In the genomic region with DNA sequence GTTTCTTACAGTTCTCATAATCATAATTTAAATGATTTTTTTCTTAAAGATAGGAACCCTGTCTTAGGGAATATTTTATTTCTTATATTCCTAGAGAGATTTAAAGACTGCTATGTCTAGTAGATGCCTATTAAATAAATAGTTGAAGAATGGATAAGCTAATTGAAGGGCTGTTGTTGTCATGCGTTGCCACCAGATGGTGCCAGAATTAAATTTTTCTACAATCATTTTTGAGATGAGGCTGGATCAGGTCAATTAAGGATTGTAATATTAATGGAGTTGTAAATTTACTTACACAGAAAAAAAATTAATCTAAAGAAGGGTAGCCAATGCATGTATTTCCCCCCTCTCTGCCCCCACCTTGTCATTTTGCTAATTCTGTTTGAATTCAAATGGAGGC, we compare ENCODE assay signal across 17 mouse cellular contexts. TPM values are rescaled to one million over a fixed set of nuclear protein-coding genes. Genes with fewer than 3 reads are reported as not detected.
DNase-seq lines count a peak whose midpoint lies in the region; ATAC-seq and TF ChIP-seq lines count a peak whose summit lies in the region.
"Had no signal": no experiment of that assay in that cellular context is flagged by ENCODE, and none has a peak within 500 bp of the region (broad histone marks: within the 10 kb centered on the region; RNA-seq: fewer than 3 reads in every experiment).

No protein-coding gene starts in this region.

- TF ChIP-seq CTCF in heart, postnatal 0 days (IDR thresholded peaks at IDR 0.05; ENCODE audit: low read depth): peak; percentile 31; the same call in 1 of the 2 replicates
- no peak for TF ChIP-seq CTCF in liver, adult 2 months (IDR thresholded peaks at IDR 0.05; ENCODE audit: low read depth, low read length)
- TF ChIP-seq CTCF in E14TG2a.4 (conservative IDR thresholded peaks at IDR 0.05; ENCODE audit: low read length): peak; percentile 21

- no peak for TF ChIP-seq EP300 in heart, postnatal 0 days (IDR thresholded peaks at IDR 0.05; ENCODE audit: low read depth)

- H3K79me2 ChIP-seq in liver, adult 2 months (ENCODE audit: control insufficient read depth, insufficient read depth, low read length): no peaks in the 10 kb centered on the region

- no peak overlapping the region for H3K4me2 ChIP-seq in heart, postnatal 0 days (ENCODE audit: low read depth, low read length)
- H3K4me2 ChIP-seq in liver, embryonic 11.5 days: no peak overlapping the region
- H3K4me2 ChIP-seq: neural tube, embryonic 15.5 days had no signal

- TF ChIP-seq POLR2A in liver, adult 2 months (IDR thresholded peaks at IDR 0.05; ENCODE audit: extremely low read depth, insufficient read depth, low read length): no peak

- no peak for DNase-seq in heart, postnatal 0 days (ENCODE audit: low spot score)
- DNase-seq in heart, postnatal 25 days (ENCODE audit: low spot score): no peak
- peak; percentile 10 for DNase-seq in liver, adult 2 months (ENCODE audit: extremely low read depth, low read depth, low spot score)
- DNase-seq in liver, embryonic 11.5 days (ENCODE audit: low spot score): no peak
- peak; percentile 16 for DNase-seq in induced T-regulatory cell, adult 2 months (ENCODE audit: low read depth)
- DNase-seq in thymus, adult 18-20 months: no peak
- no peak for DNase-seq in left cerebral cortex, postnatal 10 days (ENCODE audit: extremely low spot score in 1 of 2, low spot score in 2 of 2)
- DNase-seq: cerebellum, adult 11-12 months; heart, postnatal 4 days; kidney, postnatal 25 days; layer of hippocampus, postnatal 36 days; lung, postnatal 4 days; right cerebral cortex, postnatal 25 days; thymus, postnatal 36 days had no signal

- H3K27ac ChIP-seq in heart, postnatal 0 days (ENCODE audit: low read depth): no peak overlapping the region
- H3K27ac ChIP-seq in liver, adult 2 months (replicated peaks; ENCODE audit: insufficient read depth, low read depth, low read length): no peak overlapping the region
- no peak overlapping the region for H3K27ac ChIP-seq in liver, embryonic 11.5 days (ENCODE audit: low read depth, low read length)
- H3K27ac ChIP-seq: neural tube, embryonic 15.5 days had no signal

- ATAC-seq in heart, postnatal 0 days (ENCODE audit: insufficient read depth, low read depth): no peak
- no peak for ATAC-seq in liver, embryonic 11.5 days (replicated peaks; ENCODE audit: low FRiP score)

- intact Hi-C loops in heart, postnatal 25 days (cut with DNase I): no loop called here
- intact Hi-C loops in left cerebral cortex, postnatal 10 days (cut with DNase I): no loop called here

- 54% methylated on average over 1 of the region's 1 CpGs for WGBS in heart, postnatal 0 days
- 56% methylated on average over 1 of the region's 1 CpGs for WGBS in liver, adult 2 months
- 72% methylated on average over 1 of the region's 1 CpGs for WGBS in liver, embryonic 11.5 days

- no peak overlapping the region for H3K9ac ChIP-seq in heart, postnatal 0 days (replicated peaks; ENCODE audit: low read depth, low read length)
- no peak overlapping the region for H3K9ac ChIP-seq in liver, adult 2 months (ENCODE audit: low read depth, low read length)
- no peak overlapping the region for H3K9ac ChIP-seq in liver, embryonic 11.5 days (ENCODE audit: low read depth, low read length)
- H3K9ac ChIP-seq: neural tube, embryonic 15.5 days had no signal

- no peaks in the 10 kb centered on the region for H3K27me3 ChIP-seq in heart, postnatal 0 days (ENCODE audit: control insufficient read depth, insufficient read depth, low read length)
- no peaks in the 10 kb centered on the region for H3K27me3 ChIP-seq in liver, adult 2 months (ENCODE audit: control insufficient read depth, insufficient read depth, low read length)
- no peaks in the 10 kb centered on the region for H3K27me3 ChIP-seq in liver, embryonic 11.5 days (replicated peaks; ENCODE audit: control insufficient read depth, insufficient read depth, low read length)
- no peaks in the 10 kb centered on the region for H3K27me3 ChIP-seq in E14TG2a.4 (ENCODE audit: insufficient read depth, low read length)
- H3K27me3 ChIP-seq: neural tube, embryonic 15.5 days had no signal

- no peaks in the 10 kb centered on the region for H3K9me3 ChIP-seq in heart, postnatal 0 days (replicated peaks; ENCODE audit: control insufficient read depth, low read length)
- no peaks in the 10 kb centered on the region for H3K9me3 ChIP-seq in liver, embryonic 11.5 days (ENCODE audit: control insufficient read depth, low read length)
- no peaks in the 10 kb centered on the region for H3K9me3 ChIP-seq in E14TG2a.4 (ENCODE audit: low read length)
- H3K9me3 ChIP-seq: neural tube, embryonic 15.5 days had no signal

- no peak overlapping the region for H3K4me3 ChIP-seq in heart, postnatal 0 days (ENCODE audit: low read depth, low read length)
- no peak overlapping the region for H3K4me3 ChIP-seq in liver, adult 2 months (ENCODE audit: insufficient read depth, low read depth, low read length)
- no peak overlapping the region for H3K4me3 ChIP-seq in liver, embryonic 11.5 days (ENCODE audit: low read depth, low read length)
- no peak overlapping the region for H3K4me3 ChIP-seq in E14TG2a.4 (replicated peaks; ENCODE audit: low read length)
- H3K4me3 ChIP-seq: erythroblast, embryonic 14.5 days; neural tube, embryonic 15.5 days had no signal

- no peaks in the 10 kb centered on the region for H3K4me1 ChIP-seq in heart, postnatal 0 days (ENCODE audit: control insufficient read depth, insufficient read depth)
- H3K4me1 ChIP-seq in liver, adult 2 months (ENCODE audit: control insufficient read depth, insufficient read depth, low read length): no peaks in the 10 kb centered on the region
- no peaks in the 10 kb centered on the region for H3K4me1 ChIP-seq in liver, embryonic 11.5 days (replicated peaks; ENCODE audit: control insufficient read depth, insufficient read depth, low read length)
- H3K4me1 ChIP-seq in E14TG2a.4 (replicated peaks; ENCODE audit: low read depth, low read length): no peaks in the 10 kb centered on the region
- H3K4me1 ChIP-seq: neural tube, embryonic 15.5 days had no signal

- no peaks in the 10 kb centered on the region for H3K36me3 ChIP-seq in heart, postnatal 0 days (replicated peaks; ENCODE audit: control insufficient read depth, insufficient read depth, low read length)
- H3K36me3 ChIP-seq in liver, adult 2 months (ENCODE audit: control insufficient read depth, insufficient read depth, low read length): no peaks in the 10 kb centered on the region
- no peaks in the 10 kb centered on the region for H3K36me3 ChIP-seq in liver, embryonic 11.5 days (ENCODE audit: control insufficient read depth, insufficient read depth, low read length)
- peaks cover 47% of the 10 kb centered on the region for H3K36me3 ChIP-seq in E14TG2a.4 (ENCODE audit: insufficient read depth, low read length)
- H3K36me3 ChIP-seq: neural tube, embryonic 15.5 days had no signal

RNA-seq across cellular contexts. Expression of a gene that starts 8.0 kb away (rescaled TPM):
- 1.4 and 1.9 TPM in 2 replicates for total RNA-seq in heart, postnatal 0 days (2014; rRNA removed; ENCODE audit: low replicate concordance)
- 1.8 and 2.0 TPM in 2 replicates for polyA plus RNA-seq in heart, postnatal 0 days (2015; fragmentation: Nextera tagmentation; extraction: Ambion mirVana)
- total RNA-seq in heart, postnatal 25 days (2021): under 1 TPM; 0.68 to 0.84 TPM
- 1.7 TPM in 2 replicates for total RNA-seq in liver, adult 2 months (2014; rRNA removed)
- polyA plus RNA-seq in liver, adult 2 months (2012; rRNA removed): 0.55 and 0.58 TPM in 2 replicates
- 7.7 and 8.3 TPM in 2 replicates for polyA plus RNA-seq in liver, embryonic 11.5 days (2014; fragmentation: Nextera tagmentation; extraction: Ambion mirVana)
- total RNA-seq in left cerebral cortex, postnatal 10 days (2021): under 1 TPM; 0.43 to 0.71 TPM

RNA-seq across cellular contexts. Expression of a gene that starts 9.0 kb away (rescaled TPM):
- total RNA-seq in heart, postnatal 0 days (2014; rRNA removed; ENCODE audit: low replicate concordance): 9.7 and 17.0 TPM in 2 replicates
- 4.5 and 4.9 TPM in 2 replicates for polyA plus RNA-seq in heart, postnatal 0 days (2015; fragmentation: Nextera tagmentation; extraction: Ambion mirVana)
- 10 to 100 TPM; 15.8 to 16.7 TPM for total RNA-seq in heart, postnatal 25 days (2021)
- total RNA-seq in liver, adult 2 months (2014; rRNA removed): 17.6 and 27.9 TPM in 2 replicates
- 15.4 and 20.5 TPM in 2 replicates for polyA plus RNA-seq in liver, adult 2 months (2012; rRNA removed)
- 16.2 and 18.0 TPM in 2 replicates for polyA plus RNA-seq in liver, embryonic 11.5 days (2014; fragmentation: Nextera tagmentation; extraction: Ambion mirVana)
- 10 to 100 TPM; 22.2 to 22.7 TPM for total RNA-seq in left cerebral cortex, postnatal 10 days (2021)

Comparison
In these comparisons a context has a peak if more than half of its experiments do, and no peak if none do; other contexts are left out.
1. DNase-seq: peak in liver, adult 2 months (single experiment) and induced T-regulatory cell, adult 2 months (single experiment); none in heart, postnatal 0 days (single experiment), heart, postnatal 25 days (single experiment), liver, embryonic 11.5 days (single experiment), thymus, adult 18-20 months (0 of 2) and left cerebral cortex, postnatal 10 days (0 of 2).